In genomic region chr11:79535554-79535953, GRCm38 (mm10) we compare ENCODE assay signal across 26 mouse cellular contexts. TPM values are rescaled to one million over a fixed set of nuclear protein-coding genes. Genes with fewer than 3 reads are reported as not detected.
DNase-seq lines count a peak whose midpoint lies in the region; ATAC-seq and TF ChIP-seq lines count a peak whose summit lies in the region.
"Had no signal": no experiment of that assay in that cellular context is flagged by ENCODE, and none has a peak within 500 bp of the region (broad histone marks: within the 10 kb centered on the region; RNA-seq: fewer than 3 reads in every experiment).

No protein-coding gene starts in this region.

- H3K4me3 ChIP-seq in intestine, embryonic 14.5 days (ENCODE audit: low read depth, low read length) = no peak overlapping the region
- no peak overlapping the region for H3K4me3 ChIP-seq in intestine, postnatal 0 days (ENCODE audit: low read depth, low read length)
- H3K4me3 ChIP-seq in liver, embryonic 12.5 days = no peak overlapping the region; the same call in 1 of the 2 replicates
- H3K4me3 ChIP-seq in liver, postnatal 0 days (ENCODE audit: low read depth, low read length) = no peak overlapping the region
- H3K4me3 ChIP-seq: embryonic facial prominence, embryonic 13.5 days; embryonic facial prominence, embryonic 15.5 days; erythroblast, embryonic 14.5 days; forebrain, embryonic 10.5 days; forebrain, embryonic 12.5 days had no signal

- H3K9ac ChIP-seq in intestine, embryonic 14.5 days (ENCODE audit: low read length) = no peak overlapping the region
- H3K9ac ChIP-seq in intestine, postnatal 0 days (ENCODE audit: low read depth, low read length) = no peak overlapping the region
- H3K9ac ChIP-seq in liver, embryonic 12.5 days = peak overlapping the region; percentile 22; the same call in 1 of the 2 replicates
- no peak overlapping the region for H3K9ac ChIP-seq in liver, postnatal 0 days (replicated peaks)
- H3K9ac ChIP-seq: embryonic facial prominence, embryonic 13.5 days; embryonic facial prominence, embryonic 15.5 days; forebrain, embryonic 12.5 days had no signal

- DNase-seq in intestine, embryonic 14.5 days (ENCODE audit: low spot score) = peak; percentile 15
- no peak for DNase-seq in liver, postnatal 0 days
- peak; percentile 63 for DNase-seq in 416B (ENCODE audit: low read depth)
- no peak for DNase-seq in cerebellum, postnatal 10 days
- DNase-seq: adrenal gland, adult 2 months; adrenal gland, postnatal 10 days; adrenal gland, postnatal 25 days; cerebellum, adult 11 months; cerebellum, adult 18-20 months; cerebellum, adult 8-10 months; cerebellum, adult 9-11 months; cerebellum, postnatal 25 days; embryo, embryonic 11 days had no signal

- no peaks in the 10 kb centered on the region for H3K27me3 ChIP-seq in intestine, embryonic 14.5 days (replicated peaks; ENCODE audit: control insufficient read depth, insufficient read depth, low read length)
- H3K27me3 ChIP-seq in intestine, postnatal 0 days (replicated peaks; ENCODE audit: control insufficient read depth, insufficient read depth, low read length) = no peaks in the 10 kb centered on the region
- no peaks in the 10 kb centered on the region for H3K27me3 ChIP-seq in liver, embryonic 12.5 days (replicated peaks)
- no peaks in the 10 kb centered on the region for H3K27me3 ChIP-seq in liver, postnatal 0 days (ENCODE audit: insufficient read depth, low read length)
- H3K27me3 ChIP-seq: embryonic facial prominence, embryonic 13.5 days; embryonic facial prominence, embryonic 15.5 days; forebrain, embryonic 12.5 days had no signal

- no peak for ATAC-seq in intestine, embryonic 14.5 days (replicated peaks; ENCODE audit: low FRiP score, low TSS enrichment, low read depth)
- no peak for ATAC-seq in intestine, postnatal 0 days
- ATAC-seq in liver, embryonic 12.5 days = no peak
- ATAC-seq in liver, postnatal 0 days = no peak
- ATAC-seq in megakaryocyte progenitor cell, adult 5-6 weeks (replicated peaks; ENCODE audit: poor library complexity) = peak; percentile 27; the same call in 1 of the 2 replicates
- ATAC-seq: forebrain, embryonic 14.5 days; forebrain, embryonic 16.5 days had no signal

- no peak for TF ChIP-seq EP300 in liver, postnatal 0 days (IDR thresholded peaks at IDR 0.05; ENCODE audit: low read depth)

- no peak overlapping the region for H3K4me2 ChIP-seq in intestine, embryonic 14.5 days (ENCODE audit: low read length)
- no peak overlapping the region for H3K4me2 ChIP-seq in intestine, postnatal 0 days (replicated peaks; ENCODE audit: low read depth)
- H3K4me2 ChIP-seq in liver, embryonic 12.5 days = 0 out of 2 replicates have a peak overlapping the region, but pooled peaks have one; percentile 3
- H3K4me2 ChIP-seq in liver, postnatal 0 days (ENCODE audit: low read depth, low read length) = no peak overlapping the region
- H3K4me2 ChIP-seq: embryonic facial prominence, embryonic 13.5 days; embryonic facial prominence, embryonic 15.5 days; forebrain, embryonic 12.5 days had no signal

- H3K36me3 ChIP-seq in intestine, embryonic 14.5 days (ENCODE audit: control insufficient read depth, insufficient read depth, low read length) = peaks cover 26% of the 10 kb centered on the region
- 0 out of 2 replicates have a peak, but pooled peaks cover 25% of the 10 kb centered on the region for H3K36me3 ChIP-seq in intestine, postnatal 0 days (ENCODE audit: control insufficient read depth, insufficient read depth)
- H3K36me3 ChIP-seq in liver, embryonic 12.5 days = peaks cover 12% of the 10 kb centered on the region
- H3K36me3 ChIP-seq in liver, postnatal 0 days (replicated peaks; ENCODE audit: insufficient read depth, low read length) = peaks cover 9% of the 10 kb centered on the region; the same call in 1 of the 2 replicates

- 91% methylated on average over 4 of the region's 4 CpGs for WGBS in intestine, embryonic 14.5 days
- 90% methylated on average over 4 of the region's 4 CpGs for WGBS in intestine, postnatal 0 days
- 30% methylated on average over 4 of the region's 4 CpGs for whole genome bisulfite sequencing in liver, embryonic 12.5 days (ENCODE audit: insufficient replicate concordance)
- WGBS in liver, postnatal 0 days (ENCODE audit: insufficient replicate concordance) = 35% methylated on average over 4 of the region's 4 CpGs

- no peaks in the 10 kb centered on the region for H3K4me1 ChIP-seq in intestine, embryonic 14.5 days (replicated peaks; ENCODE audit: control insufficient read depth, insufficient read depth, low read length)
- H3K4me1 ChIP-seq in intestine, postnatal 0 days (replicated peaks; ENCODE audit: control insufficient read depth, insufficient read depth, low read length) = no peaks in the 10 kb centered on the region
- peaks cover 37% of the 10 kb centered on the region for H3K4me1 ChIP-seq in liver, embryonic 12.5 days
- no peaks in the 10 kb centered on the region for H3K4me1 ChIP-seq in liver, postnatal 0 days (ENCODE audit: insufficient read depth)

- no peaks in the 10 kb centered on the region for H3K9me3 ChIP-seq in intestine, embryonic 14.5 days (ENCODE audit: control insufficient read depth, low read length)
- H3K9me3 ChIP-seq in intestine, postnatal 0 days (ENCODE audit: control insufficient read depth) = no peaks in the 10 kb centered on the region
- H3K9me3 ChIP-seq in liver, embryonic 12.5 days (replicated peaks) = no peaks in the 10 kb centered on the region
- H3K9me3 ChIP-seq in liver, postnatal 0 days (ENCODE audit: low read length) = no peaks in the 10 kb centered on the region
- H3K9me3 ChIP-seq: embryonic facial prominence, embryonic 13.5 days; embryonic facial prominence, embryonic 15.5 days; forebrain, embryonic 10.5 days; forebrain, embryonic 12.5 days had no signal

- TF ChIP-seq CTCF in intestine, postnatal 0 days (IDR thresholded peaks at IDR 0.05; ENCODE audit: low read depth) = no peak
- TF ChIP-seq CTCF in liver, postnatal 0 days (IDR thresholded peaks at IDR 0.05; ENCODE audit: low read depth) = no peak

- H3K27ac ChIP-seq in intestine, embryonic 14.5 days (ENCODE audit: low read depth) = no peak overlapping the region
- H3K27ac ChIP-seq in intestine, postnatal 0 days (ENCODE audit: low read depth, low read length) = no peak overlapping the region
- no peak overlapping the region for H3K27ac ChIP-seq in liver, embryonic 12.5 days
- no peak overlapping the region for H3K27ac ChIP-seq in liver, postnatal 0 days (ENCODE audit: low read depth)
- H3K27ac ChIP-seq: embryonic facial prominence, embryonic 15.5 days; forebrain, embryonic 10.5 days; forebrain, embryonic 12.5 days had no signal

RNA-seq across cellular contexts. Expression of gene Evi2a, which starts 5.1 kb away (rescaled TPM):
- polyA plus RNA-seq in intestine, embryonic 14.5 days (2014; fragmentation: Nextera tagmentation; extraction: Ambion mirVana) = 3.1 and 3.9 TPM in 2 replicates
- 2.2 and 3.3 TPM in 2 replicates for polyA plus RNA-seq in intestine, postnatal 0 days (2015; fragmentation: Nextera tagmentation; extraction: Ambion mirVana)
- 3.4 and 4.2 TPM in 2 replicates for polyA plus RNA-seq in liver, embryonic 12.5 days (2016; fragmentation: Nextera tagmentation; extraction: Ambion mirVana)
- 6.7 and 7.2 TPM in 2 replicates for polyA plus RNA-seq in liver, postnatal 0 days (2015; fragmentation: Nextera tagmentation; extraction: Ambion mirVana)
- total RNA-seq in megakaryocyte progenitor cell, adult 5-6 weeks (2015) = 19.5 and 20.0 TPM in 2 replicates
- total RNA-seq in megakaryocyte progenitor cell, adult 5-6 weeks (2017) = 17.5 and 24.0 TPM in 2 replicates

RNA-seq across cellular contexts. Expression of gene Evi2, which starts 5.2 kb away (rescaled TPM):
- polyA plus RNA-seq in intestine, embryonic 14.5 days (2014; fragmentation: Nextera tagmentation; extraction: Ambion mirVana) = 1.2 and 1.5 TPM in 2 replicates
- 0.17 and 0.21 TPM in 2 replicates for polyA plus RNA-seq in intestine, postnatal 0 days (2015; fragmentation: Nextera tagmentation; extraction: Ambion mirVana)
- 0.66 and 0.77 TPM in 2 replicates for polyA plus RNA-seq in liver, embryonic 12.5 days (2016; fragmentation: Nextera tagmentation; extraction: Ambion mirVana)
- 0.76 and 0.99 TPM in 2 replicates for polyA plus RNA-seq in liver, postnatal 0 days (2015; fragmentation: Nextera tagmentation; extraction: Ambion mirVana)
- 30.6 and 31.5 TPM in 2 replicates for total RNA-seq in megakaryocyte progenitor cell, adult 5-6 weeks (2015)
- total RNA-seq in megakaryocyte progenitor cell, adult 5-6 weeks (2017) = 3.9 and 5.5 TPM in 2 replicates
- total RNA-seq: adrenal gland, postnatal 25 days had no signal

RNA-seq across cellular contexts. Expression of gene Evi2b, which starts 12.0 kb away (rescaled TPM):
- polyA plus RNA-seq in intestine, embryonic 14.5 days (2014; fragmentation: Nextera tagmentation; extraction: Ambion mirVana) = 0.39 and 0.56 TPM in 2 replicates
- polyA plus RNA-seq in intestine, postnatal 0 days (2015; fragmentation: Nextera tagmentation; extraction: Ambion mirVana) = 0.41 and 1.2 TPM in 2 replicates
- polyA plus RNA-seq in liver, embryonic 12.5 days (2016; fragmentation: Nextera tagmentation; extraction: Ambion mirVana) = 4.3 and 4.6 TPM in 2 replicates
- 7.7 and 7.9 TPM in 2 replicates for polyA plus RNA-seq in liver, postnatal 0 days (2015; fragmentation: Nextera tagmentation; extraction: Ambion mirVana)
- total RNA-seq in megakaryocyte progenitor cell, adult 5-6 weeks (2015) = 454 and 486 TPM in 2 replicates
- 75.7 and 78.7 TPM in 2 replicates for total RNA-seq in megakaryocyte progenitor cell, adult 5-6 weeks (2017)
- total RNA-seq: ES-E14 had no signal
- polyA plus RNA-seq: embryonic facial prominence, embryonic 11.5 days; erythroblast, embryonic 14.5 days; forebrain, embryonic 12.5 days had no signal

RNA-seq across cellular contexts. Expression of gene Omg, which starts 31.7 kb away (rescaled TPM):
- polyA plus RNA-seq in intestine, embryonic 14.5 days (2014; fragmentation: Nextera tagmentation; extraction: Ambion mirVana) = 0.48 and 0.66 TPM in 2 replicates
- polyA plus RNA-seq in intestine, postnatal 0 days (2015; fragmentation: Nextera tagmentation; extraction: Ambion mirVana) = 0.55 and 0.75 TPM in 2 replicates
- polyA plus RNA-seq in liver, embryonic 12.5 days (2016; fragmentation: Nextera tagmentation; extraction: Ambion mirVana) = 0.12 TPM in 1 of 2 replicates, not detected in the other
- polyA plus RNA-seq in liver, postnatal 0 days (2015; fragmentation: Nextera tagmentation; extraction: Ambion mirVana) = 0.05 and 0.09 TPM in 2 replicates
- 0.67 and 0.98 TPM in 2 replicates for total RNA-seq in megakaryocyte progenitor cell, adult 5-6 weeks (2015)
- 0.14 and 0.33 TPM in 2 replicates for total RNA-seq in megakaryocyte progenitor cell, adult 5-6 weeks (2017)
- total RNA-seq: MEL had no signal
- polyA plus RNA-seq: erythroblast, embryonic 14.5 days had no signal

RNA-seq across cellular contexts. Expression of gene Rab11fip4, which starts 55.5 kb away (rescaled TPM):
- polyA plus RNA-seq in intestine, embryonic 14.5 days (2014; fragmentation: Nextera tagmentation; extraction: Ambion mirVana) = 1.5 TPM in 2 replicates
- polyA plus RNA-seq in intestine, postnatal 0 days (2015; fragmentation: Nextera tagmentation; extraction: Ambion mirVana) = 1.5 and 1.7 TPM in 2 replicates
- polyA plus RNA-seq in liver, embryonic 12.5 days (2016; fragmentation: Nextera tagmentation; extraction: Ambion mirVana) = 1.1 and 1.5 TPM in 2 replicates
- 1.1 and 1.2 TPM in 2 replicates for polyA plus RNA-seq in liver, postnatal 0 days (2015; fragmentation: Nextera tagmentation; extraction: Ambion mirVana)
- 0.85 and 2.0 TPM in 2 replicates for total RNA-seq in megakaryocyte progenitor cell, adult 5-6 weeks (2015)
- 3.2 and 3.7 TPM in 2 replicates for total RNA-seq in megakaryocyte progenitor cell, adult 5-6 weeks (2017)
- polyA plus RNA-seq: erythroblast, embryonic 14.5 days had no signal

Comparison
In these comparisons a context has a peak if more than half of its experiments do, and no peak if none do; other contexts are left out.
1. DNase-seq: peak in intestine, embryonic 14.5 days (single experiment) and 416B (single experiment); none in liver, postnatal 0 days (single experiment) and cerebellum, postnatal 10 days (0 of 2).